Mouse (Mus musculus) gastrocnemius, postnatal 25 days (tissue): Measurements from ENCODE around the gene 2310011J03Rik. TPM values are rescaled to one million over a fixed set of nuclear protein-coding genes. Genes with fewer than 3 reads are reported as not detected.

Source experiments
- microRNA-seq, 2 experiments: library from miRNA; unstranded; fragments of <30 nt; microRNA quantifications; one replicate each; pipeline ENCODE4 v1.2.0; 2021; ENCODE audit warnings: borderline replicate concordance in 2 of 2
- total RNA-seq, 2 experiments: library from RNA; stranded (reverse); gene quantifications; 1 replicate in 1 of 2; 2 replicates in 1 of 2; pipeline ENCODE4 v1.2.3; 2021

2310011J03Rik gene
- total RNA-seq, 2 experiments from 2014 or later = 6.5 to 7.0 TPM

Small RNAs within 50 kb of the gene (microRNA-seq; reads per million reads assigned to microRNA genes)
- 0.53 to 0.74 reads per million in 2 experiments for gene Mir6911

Other genes starting within 250 kb of the 2310011J03Rik start
- gene Sbno2, start 215.0 kb downstream of the 2310011J03Rik start, total RNA-seq = 1 to 10 TPM; 5.6 to 6.7 TPM
- gene Stk11, start 204.7 kb downstream of the 2310011J03Rik start, total RNA-seq = 100 to 1,000 TPM in 1 of 2 experiments, 10 to 100 TPM in 1; 99.8 to 120 TPM
- gene Atp5d, start 181.9 kb downstream of the 2310011J03Rik start, total RNA-seq = 100 to 1,000 TPM; 634 to 665 TPM
- gene Cbarp, start 179.7 kb downstream of the 2310011J03Rik start, total RNA-seq = 1 to 10 TPM; 1.2 to 1.6 TPM
- gene Midn, start 172.3 kb downstream of the 2310011J03Rik start, total RNA-seq = 10 to 100 TPM; 33.7 to 34.8 TPM
- gene Cirbp, start 154.6 kb downstream of the 2310011J03Rik start, total RNA-seq = 10 to 100 TPM; 17.3 to 21.4 TPM
- 1 to 10 TPM; 5.1 to 5.9 TPM for gene 1600002K03Rik, start 147.6 kb downstream of the 2310011J03Rik start, total RNA-seq
- under 1 TPM; 0.26 to 0.54 TPM for gene Efna2, start 141.1 kb downstream of the 2310011J03Rik start, total RNA-seq
- 10 to 100 TPM; 14.5 to 14.8 TPM for gene Mum1, start 94.1 kb downstream of the 2310011J03Rik start, total RNA-seq
- 100 to 1,000 TPM; 508 to 524 TPM for gene Ndufs7, start 71.4 kb downstream of the 2310011J03Rik start, total RNA-seq
- 10 to 100 TPM; 50.9 to 53.1 TPM for gene Gamt, start 59.5 kb downstream of the 2310011J03Rik start, total RNA-seq
- gene Dazap1, start 59.1 kb downstream of the 2310011J03Rik start, total RNA-seq = 10 to 100 TPM; 40.1 to 43.6 TPM
- gene Rps15, start 28.1 kb downstream of the 2310011J03Rik start, total RNA-seq = 100 to 1,000 TPM; 575 to 593 TPM
- under 1 TPM; 0.59 to 0.82 TPM for gene Apc2, start 24.6 kb downstream of the 2310011J03Rik start, total RNA-seq
- gene Pcsk4, start 9.0 kb upstream of the 2310011J03Rik start, total RNA-seq = 1 to 10 TPM in 1 of 2 experiments, under 1 TPM in 1; 0.84 to 1.1 TPM
- gene Reep6, start 9.4 kb upstream of the 2310011J03Rik start, total RNA-seq = 1 to 10 TPM; 1.1 to 2.8 TPM
- 10 to 100 TPM; 38.8 to 70.8 TPM for gene Adamtsl5, start 27.9 kb upstream of the 2310011J03Rik start, total RNA-seq
- under 1 TPM; 0.13 TPM for gene Plk5, start 35.9 kb upstream of the 2310011J03Rik start, total RNA-seq
- gene Mex3d, start 67.1 kb upstream of the 2310011J03Rik start, total RNA-seq = 1 to 10 TPM; 3.9 to 4.3 TPM
- gene Mbd3, start 79.0 kb upstream of the 2310011J03Rik start, total RNA-seq = 10 to 100 TPM; 78.7 to 93.6 TPM
- 100 to 1,000 TPM; 913 to 952 TPM for gene Uqcr11, start 86.3 kb upstream of the 2310011J03Rik start, total RNA-seq
- gene Tcf3, start 113.1 kb upstream of the 2310011J03Rik start, total RNA-seq = 10 to 100 TPM; 11.1 to 13.8 TPM
- gene Onecut3, start 174.3 kb upstream of the 2310011J03Rik start, total RNA-seq = not detected
- not detected for gene Atp8b3, start 218.6 kb upstream of the 2310011J03Rik start, total RNA-seq
- 1 to 10 TPM; 8.4 to 9.3 TPM for gene Rexo1, start 241.0 kb upstream of the 2310011J03Rik start, total RNA-seq